Comparison of ENCODE assay signal across 11 mouse cellular contexts in the genomic region with DNA sequence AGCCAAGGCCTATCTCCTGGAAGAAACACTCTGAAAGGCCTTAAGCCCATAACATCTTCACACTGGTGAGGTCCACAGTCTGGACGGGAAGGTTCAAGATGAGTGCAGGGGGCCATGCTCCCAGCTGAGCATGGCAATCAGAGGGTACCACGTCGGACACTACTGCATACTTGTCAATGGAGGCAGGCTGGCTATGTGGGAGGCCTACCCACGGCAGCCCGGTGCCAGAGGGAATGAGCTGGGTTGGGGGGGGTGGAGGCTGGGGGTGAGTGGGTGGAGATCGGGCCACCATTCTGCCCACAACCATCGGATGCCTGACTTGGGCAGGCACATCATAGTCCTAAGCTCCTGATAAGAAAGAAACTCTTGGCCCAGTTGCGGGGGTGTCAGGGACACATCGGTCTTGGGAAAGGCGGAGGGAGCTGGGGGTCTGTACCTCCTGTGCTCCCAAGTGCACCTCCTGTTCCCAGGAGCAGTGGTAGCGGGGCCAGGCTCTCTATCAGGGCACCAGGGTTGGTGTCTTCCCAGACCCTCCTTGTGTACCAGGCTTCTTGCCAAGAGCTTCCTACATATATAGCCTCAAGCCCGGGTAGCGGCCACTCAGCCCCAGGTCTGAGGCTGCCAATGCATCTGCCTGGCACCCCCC. TPM values are rescaled to one million over a fixed set of nuclear protein-coding genes. Genes with fewer than 3 reads are reported as not detected.
A peak's percentile ranks its signal among the peaks of the same experiment; 100 is the strongest.
DNase-seq lines count a peak whose midpoint lies in the region; ATAC-seq and TF ChIP-seq lines count a peak whose summit lies in the region.
"Had no signal": no experiment of that assay in that cellular context is flagged by ENCODE, and none has a peak within 500 bp of the region (broad histone marks: within the 10 kb centered on the region; RNA-seq: fewer than 3 reads in every experiment).

No protein-coding gene starts in this region.

- H3K4me3 ChIP-seq in forebrain, embryonic 11.5 days (ENCODE audit: low read depth, low read length) = no peak overlapping the region
- H3K4me3 ChIP-seq in forebrain, embryonic 12.5 days (replicated peaks) = no peak overlapping the region
- peak overlapping the region; percentile 19; the same call in 1 of the 2 replicates for H3K4me3 ChIP-seq in liver, embryonic 11.5 days (ENCODE audit: low read depth, low read length)
- no peak overlapping the region for H3K4me3 ChIP-seq in limb, embryonic 14.5 days (replicated peaks; ENCODE audit: low read length)
- peak overlapping the region; percentile 34; the same call in 1 of the 2 replicates for H3K4me3 ChIP-seq in stomach, embryonic 15.5 days (replicated peaks)
- H3K4me3 ChIP-seq in cerebellum, adult 2 months (replicated peaks; ENCODE audit: insufficient read depth, low read depth, low read length) = no peak overlapping the region

- H3K9me3 ChIP-seq in forebrain, embryonic 11.5 days (ENCODE audit: control insufficient read depth, low read length) = no peaks in the 10 kb centered on the region
- no peaks in the 10 kb centered on the region for H3K9me3 ChIP-seq in forebrain, embryonic 12.5 days
- no peaks in the 10 kb centered on the region for H3K9me3 ChIP-seq in liver, embryonic 11.5 days (ENCODE audit: control insufficient read depth, low read length)
- H3K9me3 ChIP-seq in limb, embryonic 14.5 days (ENCODE audit: control insufficient read depth, low read length) = no peaks in the 10 kb centered on the region
- no peaks in the 10 kb centered on the region for H3K9me3 ChIP-seq in stomach, embryonic 15.5 days
- H3K9me3 ChIP-seq: liver, embryonic 15.5 days had no signal

- TF ChIP-seq CTCF in cerebellum, adult 2 months (IDR thresholded peaks at IDR 0.05; ENCODE audit: borderline replicate concordance, insufficient read depth, low read depth, low read length) = no peak

- WGBS in forebrain, embryonic 11.5 days = 73% methylated on average over 13 of the region's 13 CpGs
- WGBS in forebrain, embryonic 12.5 days = 64% methylated on average over 13 of the region's 13 CpGs
- WGBS in liver, embryonic 11.5 days = 68% methylated on average over 13 of the region's 13 CpGs
- 59% methylated on average over 12 of the region's 13 CpGs for WGBS in limb, embryonic 14.5 days
- 68% methylated on average over 13 of the region's 13 CpGs for WGBS in stomach, embryonic 15.5 days
- WGBS in cerebellum, adult 2 months = 68% methylated on average over 13 of the region's 13 CpGs

- peaks cover 63% of the 10 kb centered on the region for H3K27me3 ChIP-seq in forebrain, embryonic 11.5 days (ENCODE audit: control insufficient read depth, insufficient read depth, low read length)
- H3K27me3 ChIP-seq in forebrain, embryonic 12.5 days = peaks cover 69% of the 10 kb centered on the region
- H3K27me3 ChIP-seq in liver, embryonic 11.5 days (replicated peaks; ENCODE audit: control insufficient read depth, insufficient read depth, low read length) = peaks cover 61% of the 10 kb centered on the region
- peaks cover 57% of the 10 kb centered on the region for H3K27me3 ChIP-seq in limb, embryonic 14.5 days (ENCODE audit: control insufficient read depth, insufficient read depth, low read length)
- H3K27me3 ChIP-seq in stomach, embryonic 15.5 days (replicated peaks) = peaks cover 41% of the 10 kb centered on the region
- no peaks in the 10 kb centered on the region; the same call in 1 of the 2 replicates for H3K27me3 ChIP-seq in cerebellum, adult 2 months (ENCODE audit: control insufficient read depth, insufficient read depth, low read length)

- H3K4me2 ChIP-seq in forebrain, embryonic 11.5 days (ENCODE audit: low read depth, low read length, severe bottlenecking) = no peak overlapping the region
- no peak overlapping the region for H3K4me2 ChIP-seq in forebrain, embryonic 12.5 days
- peak overlapping the region; percentile 71 for H3K4me2 ChIP-seq in liver, embryonic 11.5 days
- H3K4me2 ChIP-seq in limb, embryonic 14.5 days (replicated peaks; ENCODE audit: low read depth, low read length, severe bottlenecking) = peak overlapping the region; percentile 26; the same call in 1 of the 2 replicates
- H3K4me2 ChIP-seq in stomach, embryonic 15.5 days = peak overlapping the region; percentile 83

- H3K4me1 ChIP-seq in forebrain, embryonic 11.5 days (replicated peaks; ENCODE audit: control insufficient read depth, insufficient read depth, low read length) = peaks cover 31% of the 10 kb centered on the region
- H3K4me1 ChIP-seq in forebrain, embryonic 12.5 days = peaks cover 56% of the 10 kb centered on the region
- peaks cover 32% of the 10 kb centered on the region for H3K4me1 ChIP-seq in liver, embryonic 11.5 days (replicated peaks; ENCODE audit: control insufficient read depth, insufficient read depth, low read length)
- peaks cover 36% of the 10 kb centered on the region for H3K4me1 ChIP-seq in limb, embryonic 14.5 days (ENCODE audit: control insufficient read depth, insufficient read depth, low read length)
- peaks cover 54% of the 10 kb centered on the region for H3K4me1 ChIP-seq in stomach, embryonic 15.5 days
- H3K4me1 ChIP-seq in cerebellum, adult 2 months (ENCODE audit: control insufficient read depth, insufficient read depth, low read length) = peaks cover 16% of the 10 kb centered on the region

- no peak overlapping the region for H3K9ac ChIP-seq in forebrain, embryonic 11.5 days (ENCODE audit: low read length)
- no peak overlapping the region for H3K9ac ChIP-seq in forebrain, embryonic 12.5 days
- no peak overlapping the region for H3K9ac ChIP-seq in liver, embryonic 11.5 days (ENCODE audit: low read depth, low read length)
- no peak overlapping the region for H3K9ac ChIP-seq in limb, embryonic 14.5 days (ENCODE audit: low read depth, low read length, severe bottlenecking)
- no peak overlapping the region for H3K9ac ChIP-seq in stomach, embryonic 15.5 days
- H3K9ac ChIP-seq: liver, embryonic 15.5 days had no signal

- TF ChIP-seq POLR2A in limb, embryonic 14.5 days (IDR thresholded peaks at IDR 0.05; ENCODE audit: borderline replicate concordance, extremely low read depth, insufficient read depth, insufficient read length) = no peak
- TF ChIP-seq POLR2A in cerebellum, adult 2 months (IDR thresholded peaks at IDR 0.05; ENCODE audit: borderline replicate concordance, insufficient read depth, low read length) = no peak

- H3K27ac ChIP-seq in forebrain, embryonic 11.5 days (ENCODE audit: low read depth, low read length) = no peak overlapping the region
- H3K27ac ChIP-seq in forebrain, embryonic 12.5 days = no peak overlapping the region
- H3K27ac ChIP-seq in liver, embryonic 11.5 days (ENCODE audit: low read depth, low read length) = no peak overlapping the region
- no peak overlapping the region for H3K27ac ChIP-seq in limb, embryonic 14.5 days (replicated peaks; ENCODE audit: low read depth, low read length)
- H3K27ac ChIP-seq in stomach, embryonic 15.5 days = no peak overlapping the region
- no peak overlapping the region for H3K27ac ChIP-seq in cerebellum, adult 2 months (ENCODE audit: insufficient read depth, low read length)
- H3K27ac ChIP-seq: liver, embryonic 15.5 days had no signal

- ATAC-seq in forebrain, embryonic 11.5 days (replicated peaks; ENCODE audit: low FRiP score) = no peak
- no peak for ATAC-seq in forebrain, embryonic 12.5 days (ENCODE audit: low FRiP score)
- ATAC-seq in liver, embryonic 11.5 days (replicated peaks; ENCODE audit: low FRiP score) = no peak
- ATAC-seq in limb, embryonic 14.5 days (ENCODE audit: low FRiP score, low read depth) = no peak
- ATAC-seq in stomach, embryonic 15.5 days (ENCODE audit: insufficient read depth, low FRiP score, low read depth) = no peak

- no peaks in the 10 kb centered on the region for H3K36me3 ChIP-seq in forebrain, embryonic 11.5 days (ENCODE audit: control insufficient read depth, insufficient read depth, low read length)
- H3K36me3 ChIP-seq in forebrain, embryonic 12.5 days (replicated peaks) = peaks cover 9% of the 10 kb centered on the region
- no peaks in the 10 kb centered on the region for H3K36me3 ChIP-seq in liver, embryonic 11.5 days (ENCODE audit: control insufficient read depth, insufficient read depth, low read length)
- H3K36me3 ChIP-seq in limb, embryonic 14.5 days (ENCODE audit: control insufficient read depth, insufficient read depth, low read length) = peaks cover 24% of the 10 kb centered on the region
- no peaks in the 10 kb centered on the region for H3K36me3 ChIP-seq in stomach, embryonic 15.5 days

- DNase-seq in forebrain, embryonic 11.5 days (ENCODE audit: low spot score) = peak; percentile 55
- DNase-seq in liver, embryonic 11.5 days (ENCODE audit: low spot score) = no peak
- DNase-seq in liver = no peak
- DNase-seq in limb, embryonic 14.5 days (ENCODE audit: low spot score) = no peak
- DNase-seq in cerebellum, adult 2 months = no peak
- no peak for DNase-seq in embryo, embryonic 10 days (ENCODE audit: low spot score)
- DNase-seq: cerebellum, adult 11-12 months; kidney, adult 9 months had no signal

RNA-seq across cellular contexts. Expression of gene Gas2l1, which starts 2.1 kb away (rescaled TPM):
- 36.3 and 39.7 TPM in 2 replicates for polyA plus RNA-seq in forebrain, embryonic 11.5 days (2014; fragmentation: Nextera tagmentation; extraction: Ambion mirVana)
- polyA plus RNA-seq in forebrain, embryonic 12.5 days (2016; fragmentation: Nextera tagmentation; extraction: Ambion mirVana) = 28.5 and 31.8 TPM in 2 replicates
- 41.9 and 46.5 TPM in 2 replicates for polyA plus RNA-seq in liver, embryonic 11.5 days (2014; fragmentation: Nextera tagmentation; extraction: Ambion mirVana)
- 41.4 and 54.1 TPM in 2 replicates for polyA plus RNA-seq in limb, embryonic 14.5 days (2012; rRNA removed)
- 38.0 and 43.9 TPM in 2 replicates for polyA plus RNA-seq in limb, embryonic 14.5 days (2014; fragmentation: Nextera tagmentation; extraction: Ambion mirVana)
- 26.3 and 28.9 TPM in 2 replicates for polyA plus RNA-seq in stomach, embryonic 15.5 days (2015; fragmentation: Nextera tagmentation; extraction: Ambion mirVana)
- polyA plus RNA-seq in cerebellum, adult 2 months (2012; rRNA removed) = 52.2 and 57.4 TPM in 2 replicates

RNA-seq across cellular contexts. Expression of gene Rasl10a, which starts 5.1 kb away (rescaled TPM):
- polyA plus RNA-seq in forebrain, embryonic 11.5 days (2014; fragmentation: Nextera tagmentation; extraction: Ambion mirVana) = 0.23 and 0.99 TPM in 2 replicates
- polyA plus RNA-seq in forebrain, embryonic 12.5 days (2016; fragmentation: Nextera tagmentation; extraction: Ambion mirVana) = 0.18 and 0.59 TPM in 2 replicates
- polyA plus RNA-seq in liver, embryonic 11.5 days (2014; fragmentation: Nextera tagmentation; extraction: Ambion mirVana) = 0.75 and 1.3 TPM in 2 replicates
- 8.6 and 11.2 TPM in 2 replicates for polyA plus RNA-seq in limb, embryonic 14.5 days (2012; rRNA removed)
- 5.9 and 6.6 TPM in 2 replicates for polyA plus RNA-seq in limb, embryonic 14.5 days (2014; fragmentation: Nextera tagmentation; extraction: Ambion mirVana)
- 0.71 and 1.3 TPM in 2 replicates for polyA plus RNA-seq in stomach, embryonic 15.5 days (2015; fragmentation: Nextera tagmentation; extraction: Ambion mirVana)
- polyA plus RNA-seq in cerebellum, adult 2 months (2012; rRNA removed) = 2.3 and 2.9 TPM in 2 replicates

RNA-seq across cellular contexts. Expression of gene Rhbdd3, which starts 35.7 kb away (rescaled TPM):
- polyA plus RNA-seq in forebrain, embryonic 11.5 days (2014; fragmentation: Nextera tagmentation; extraction: Ambion mirVana) = 26.5 and 34.4 TPM in 2 replicates
- 27.5 and 27.6 TPM in 2 replicates for polyA plus RNA-seq in forebrain, embryonic 12.5 days (2016; fragmentation: Nextera tagmentation; extraction: Ambion mirVana)
- polyA plus RNA-seq in liver, embryonic 11.5 days (2014; fragmentation: Nextera tagmentation; extraction: Ambion mirVana) = 27.0 and 29.1 TPM in 2 replicates
- 48.1 and 63.9 TPM in 2 replicates for polyA plus RNA-seq in limb, embryonic 14.5 days (2012; rRNA removed)
- 24.6 and 27.4 TPM in 2 replicates for polyA plus RNA-seq in limb, embryonic 14.5 days (2014; fragmentation: Nextera tagmentation; extraction: Ambion mirVana)
- polyA plus RNA-seq in stomach, embryonic 15.5 days (2015; fragmentation: Nextera tagmentation; extraction: Ambion mirVana) = 27.0 and 28.4 TPM in 2 replicates
- polyA plus RNA-seq in cerebellum, adult 2 months (2012; rRNA removed) = 27.6 and 29.5 TPM in 2 replicates

RNA-seq across cellular contexts. Expression of gene Ewsr1, which starts 36.1 kb away (rescaled TPM):
- polyA plus RNA-seq in forebrain, embryonic 11.5 days (2014; fragmentation: Nextera tagmentation; extraction: Ambion mirVana) = 509 and 539 TPM in 2 replicates
- polyA plus RNA-seq in forebrain, embryonic 12.5 days (2016; fragmentation: Nextera tagmentation; extraction: Ambion mirVana) = 915 and 936 TPM in 2 replicates
- 363 and 367 TPM in 2 replicates for polyA plus RNA-seq in liver, embryonic 11.5 days (2014; fragmentation: Nextera tagmentation; extraction: Ambion mirVana)
- 828 and 880 TPM in 2 replicates for polyA plus RNA-seq in limb, embryonic 14.5 days (2012; rRNA removed)
- 357 and 409 TPM in 2 replicates for polyA plus RNA-seq in limb, embryonic 14.5 days (2014; fragmentation: Nextera tagmentation; extraction: Ambion mirVana)
- polyA plus RNA-seq in stomach, embryonic 15.5 days (2015; fragmentation: Nextera tagmentation; extraction: Ambion mirVana) = 605 and 630 TPM in 2 replicates
- 412 and 449 TPM in 2 replicates for polyA plus RNA-seq in cerebellum, adult 2 months (2012; rRNA removed)

Comparison
In these comparisons a context has a peak if more than half of its experiments do, and no peak if none do; other contexts are left out.
1. H3K4me2 ChIP-seq: peak in liver, embryonic 11.5 days (single experiment), limb, embryonic 14.5 days (single experiment) and stomach, embryonic 15.5 days (single experiment); none in forebrain, embryonic 11.5 days (single experiment) and forebrain, embryonic 12.5 days (single experiment).
2. H3K4me3 ChIP-seq: peak in liver, embryonic 11.5 days (single experiment) and stomach, embryonic 15.5 days (single experiment); none in forebrain, embryonic 11.5 days (single experiment), forebrain, embryonic 12.5 days (single experiment), limb, embryonic 14.5 days (single experiment) and cerebellum, adult 2 months (single experiment).